Mouse (Mus musculus) limb, embryonic 14.5 days (tissue): ENCODE measurements around the gene Slc4a1ap. TPM values are rescaled to one million over a fixed set of nuclear protein-coding genes. Genes with fewer than 3 reads are reported as not detected.

Experiments used
- ATAC-seq: fragments of 200-750 bp; cut with Nextera tagmentation; 2 replicates; pipeline ENCODE4 v1.8.0; 2017; ENCODE audit warnings: low read depth, moderate number of reproducible peaks, moderate TSS enrichment; ENCODE audit not compliant: low FRiP score
- DNase-seq: peaks from one replicate; pipeline ENCODE4 v3.0.0-alpha.2; 2015; ENCODE audit warnings: low spot score
- H3K27ac ChIP-seq: fragments of 300-500 bp; sonication (generic); replicated peaks from 2 replicates; pipeline ENCODE4 v1.5.1; 2014; ENCODE audit warnings: low read depth, mild to moderate bottlenecking, low read length, moderate library complexity, mixed read lengths
- H3K27me3 ChIP-seq: fragments of 300-500 bp; sonication (generic); 2 replicates; pipeline ENCODE4 v1.6.1; 2014; ENCODE audit warnings: low read length, mixed read lengths; ENCODE audit not compliant: control insufficient read depth, insufficient read depth
- H3K36me3 ChIP-seq: fragments of 300-500 bp; sonication (generic); 2 replicates; pipeline ENCODE4 v1.6.1; 2014; ENCODE audit warnings: mild to moderate bottlenecking, low read length, moderate library complexity, mixed read lengths; ENCODE audit not compliant: control insufficient read depth, insufficient read depth
- H3K4me1 ChIP-seq: fragments of 300-500 bp; sonication (generic); 2 replicates; pipeline ENCODE4 v1.6.1; 2014; ENCODE audit warnings: antibody characterized with exemption, low read length, mixed read lengths; ENCODE audit not compliant: control insufficient read depth, insufficient read depth
- H3K4me2 ChIP-seq: fragments of 300-500 bp; sonication (generic); replicated peaks from 2 replicates; pipeline ENCODE4 v1.6.1; 2014; ENCODE audit warnings: low read depth, mild to moderate bottlenecking, low read length, moderate library complexity; ENCODE audit not compliant: severe bottlenecking
- H3K4me3 ChIP-seq: fragments of 300-500 bp; sonication (generic); replicated peaks from 2 replicates; pipeline ENCODE4 v1.5.1; 2014; ENCODE audit warnings: low read length
- H3K9ac ChIP-seq: fragments of 300-500 bp; sonication (generic); 2 replicates; pipeline ENCODE4 v1.6.1; 2014; ENCODE audit warnings: mild to moderate bottlenecking, low read depth, low read length, moderate library complexity; ENCODE audit not compliant: severe bottlenecking
- H3K9me3 ChIP-seq: fragments of 300-500 bp; sonication (generic); 2 replicates; pipeline ENCODE4 v1.6.1; 2016; ENCODE audit warnings: low read length; ENCODE audit not compliant: control insufficient read depth
- POLR2A ChIP-seq: fragments of 200-500 bp; IDR thresholded peaks from 2 replicates; pipeline ENCODE4 v1.8.0; 2012; ENCODE audit warnings: inconsistent platforms, mild to moderate bottlenecking, moderate library complexity, borderline replicate concordance; ENCODE audit not compliant: insufficient read depth, insufficient read length; ENCODE audit errors: extremely low read depth
- WGBS: fragments of 180-500 bp; shearing (Covaris S2); extraction: QIAGEN DNeasy Blood & Tissue Kit; methylation state at CpG from one replicate; pipeline ENCODE4 v1.1.7; 2014; 5-methylcytosine and 5-hydroxymethylcytosine counted together
- polyA plus RNA-seq, 2 experiments: library from polyadenylated mRNA; depleted of rRNA in 1 of 2; stranded (reverse) in 1 of 2; unstranded in 1 of 2; fragments of >200 nt; fragmentation: Nextera tagmentation in 1 of 2; extraction: Ambion mirVana in 1 of 2; gene quantifications; 2 replicates each; pipeline versions ENCODE4 v1.2.1 to v1.2.3; 2012 to 2014

Gene Slc4a1ap
- polyA plus RNA-seq, 2 experiments, result 19.5 to 23.9 TPM

GRCm38 (mm10) chr5:31566026-31566425 lies 39.2 kb downstream of the Slc4a1ap start:
- WGBS, result 83% methylated on average over 7 of the region's 7 CpGs
- no peak overlapping the region for H3K27ac ChIP-seq
- DNase-seq, result no peak
- H3K27me3 ChIP-seq, result no peaks in the 10 kb centered on the region
- H3K4me2 ChIP-seq, result no peak overlapping the region
- no peaks in the 10 kb centered on the region for H3K9me3 ChIP-seq
- TF ChIP-seq POLR2A, result no peak
- peaks cover 8% of the 10 kb centered on the region; the same call in 1 of the 2 replicates for H3K4me1 ChIP-seq
- H3K4me3 ChIP-seq, result no peak overlapping the region
- ATAC-seq, result no peak
- peaks cover 18% of the 10 kb centered on the region for H3K36me3 ChIP-seq
- H3K9ac ChIP-seq, result no peak overlapping the region

GRCm38 (mm10) chr5:31566457-31566856 lies 39.7 kb downstream of the Slc4a1ap start:
- no peak for TF ChIP-seq POLR2A
- DNase-seq, result no peak
- WGBS, result 70% methylated on average over 3 of the region's 3 CpGs
- Histone ChIP-seq H3K4me2 (no peak overlapping the region), H3K27ac (no peak overlapping the region), H3K9me3 (no peaks in the 10 kb centered on the region), H3K4me3 (no peak overlapping the region), H3K4me1 (peaks cover 13% of the 10 kb centered on the region; the same call in 1 of the 2 replicates), H3K36me3 (peaks cover 16% of the 10 kb centered on the region), H3K27me3 (no peaks in the 10 kb centered on the region), H3K9ac (no peak overlapping the region)
- ATAC-seq, result no peak

- WGBS, result 80% methylated on average over 5 of the region's 5 CpGs
- no peak overlapping the region for H3K9ac ChIP-seq
- DNase-seq, result no peak
Measured at GRCm38 (mm10) chr5:31567951-31568657, 41.3 kb downstream of the Slc4a1ap start.

GRCm38 (mm10) chr5:31571023-31571608 lies 44.3 kb downstream of the Slc4a1ap start:
- no peak overlapping the region for H3K4me3 ChIP-seq
- H3K4me1 ChIP-seq, result peaks cover 10% of the 10 kb centered on the region; the same call in 1 of the 2 replicates
- H3K9me3 ChIP-seq, result no peaks in the 10 kb centered on the region
- H3K36me3 ChIP-seq, result no peaks in the 10 kb centered on the region
- no peak overlapping the region for H3K27ac ChIP-seq
- 14% methylated on average over 19 of the region's 20 CpGs for WGBS
- H3K27me3 ChIP-seq, result no peaks in the 10 kb centered on the region
- ATAC-seq (peak; percentile 37; the same call in 1 of the 2 replicates), DNase-seq (peak; percentile 36)
- TF ChIP-seq POLR2A, result no peak
- H3K4me2 ChIP-seq, result peak overlapping the region; percentile 15
- H3K9ac ChIP-seq, result peak overlapping the region; percentile 34

More at GRCm38 (mm10) chr5:31567951-31568657, 41.3 kb downstream of the Slc4a1ap start:
- H3K4me1 ChIP-seq, result peaks cover 14% of the 10 kb centered on the region; the same call in 1 of the 2 replicates
- no peaks in the 10 kb centered on the region for H3K27me3 ChIP-seq
- ATAC-seq, result no peak
- H3K4me3 ChIP-seq, result no peak overlapping the region
- TF ChIP-seq POLR2A, result no peak
- H3K4me2 ChIP-seq, result no peak overlapping the region
- H3K27ac ChIP-seq, result no peak overlapping the region
- H3K36me3 ChIP-seq, result peaks cover 6% of the 10 kb centered on the region; the same call in 1 of the 2 replicates
- H3K9me3 ChIP-seq, result no peaks in the 10 kb centered on the region

- Histone ChIP-seq H3K4me3 (no peak overlapping the region), H3K4me1 (peaks cover 10% of the 10 kb centered on the region; the same call in 1 of the 2 replicates), H3K9me3 (no peaks in the 10 kb centered on the region), H3K27me3 (no peaks in the 10 kb centered on the region), H3K9ac (no peak overlapping the region), H3K36me3 (no peaks in the 10 kb centered on the region), H3K27ac (no peak overlapping the region), H3K4me2 (no peak overlapping the region)
- ATAC-seq, result no peak
- no peak for TF ChIP-seq POLR2A
- WGBS, result 94% methylated on average over 3 of the region's 3 CpGs
- DNase-seq, result no peak
Measured at GRCm38 (mm10) chr5:31573722-31574121, 46.9 kb downstream of the Slc4a1ap start.
